ENCODE assay signal across 8 mouse cellular contexts in the genomic region with DNA sequence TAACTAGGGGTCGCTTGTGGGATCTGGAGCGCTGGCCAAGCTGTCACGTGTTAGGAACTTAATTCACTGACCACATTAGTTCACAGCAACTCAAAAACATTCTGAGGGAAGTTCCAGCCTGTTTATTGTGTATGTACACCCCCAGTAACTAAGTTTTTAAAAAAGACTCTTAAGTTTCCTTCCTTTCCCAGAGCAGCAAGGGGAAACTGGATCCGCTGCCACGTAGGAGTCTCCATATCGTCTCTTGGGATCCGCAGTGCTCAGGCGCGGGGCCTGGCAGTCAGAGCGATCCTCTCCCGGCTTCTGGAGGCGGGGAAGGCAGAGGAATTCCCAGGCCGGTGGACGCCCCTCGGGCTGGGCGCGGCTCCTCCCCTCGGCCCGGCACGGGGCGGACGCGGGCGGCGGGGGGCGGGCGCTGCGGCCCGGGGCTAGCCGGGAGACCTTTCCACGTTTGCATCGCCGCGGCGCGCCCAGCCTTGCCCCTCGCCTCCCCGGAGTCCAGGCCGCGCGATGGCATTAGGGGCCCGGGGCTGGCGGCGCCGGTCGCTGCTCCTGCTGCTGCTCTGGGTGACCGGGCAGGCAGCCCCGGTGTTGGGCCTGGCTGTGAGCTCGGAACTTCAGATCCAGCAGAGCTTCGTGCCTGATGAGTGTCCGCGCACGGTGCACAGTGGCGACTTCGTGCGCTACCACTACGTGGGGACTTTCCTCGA. TPM values are rescaled to one million over a fixed set of nuclear protein-coding genes. Genes with fewer than 3 reads are reported as not detected.
A peak's percentile ranks its signal among the peaks of the same experiment; 100 is the strongest.
DNase-seq lines count a peak whose midpoint lies in the region; ATAC-seq and TF ChIP-seq lines count a peak whose summit lies in the region.

A gene (plus strand): TSS at position 363 of the 710 bp plus-strand sequence.

- intact Hi-C loops in left cerebral cortex, postnatal 4 days (cut with DNase I): no loop called here

- H3K27ac ChIP-seq in embryonic facial prominence, embryonic 13.5 days: peak within 1 kb of the TSS; percentile 85
- H3K27ac ChIP-seq in intestine, postnatal 0 days (ENCODE audit: low read depth, low read length): peak within 1 kb of the TSS; percentile 58
- H3K27ac ChIP-seq in small intestine, adult 2 months (ENCODE audit: insufficient read depth, low read depth, low read length): no peak within 1 kb of the TSS; the same call in 1 of the 2 replicates

- H3K4me2 ChIP-seq in embryonic facial prominence, embryonic 13.5 days: peak within 1 kb of the TSS; percentile 66
- H3K4me2 ChIP-seq in intestine, postnatal 0 days (replicated peaks; ENCODE audit: low read depth): peak within 1 kb of the TSS; percentile 92

- H3K27me3 ChIP-seq in embryonic facial prominence, embryonic 13.5 days: no peaks in the 10 kb centered on the region
- H3K27me3 ChIP-seq in intestine, postnatal 0 days (replicated peaks; ENCODE audit: control insufficient read depth, insufficient read depth, low read length): no peaks in the 10 kb centered on the region
- H3K27me3 ChIP-seq in small intestine, adult 2 months (ENCODE audit: control insufficient read depth, insufficient read depth, low read length): 0 out of 2 replicates have a peak, but pooled peaks cover 4% of the 10 kb centered on the region

- peak within 1 kb of the TSS; percentile 92 for H3K9ac ChIP-seq in embryonic facial prominence, embryonic 13.5 days
- H3K9ac ChIP-seq in intestine, postnatal 0 days (ENCODE audit: low read depth, low read length): peak within 1 kb of the TSS; percentile 54

- peaks cover 19% of the 10 kb centered on the region for H3K4me1 ChIP-seq in embryonic facial prominence, embryonic 13.5 days
- H3K4me1 ChIP-seq in intestine, postnatal 0 days (replicated peaks; ENCODE audit: control insufficient read depth, insufficient read depth, low read length): no peaks in the 10 kb centered on the region
- no peaks in the 10 kb centered on the region; the same call in 1 of the 2 replicates for H3K4me1 ChIP-seq in small intestine, adult 2 months (ENCODE audit: control insufficient read depth, insufficient read depth, insufficient read length, low read length)

- H3K4me3 ChIP-seq in embryonic facial prominence, embryonic 13.5 days: peak within 1 kb of the TSS; percentile 78
- H3K4me3 ChIP-seq in intestine, postnatal 0 days (ENCODE audit: low read depth, low read length): peak within 1 kb of the TSS; percentile 62
- H3K4me3 ChIP-seq in small intestine, adult 2 months (ENCODE audit: low read depth, low read length): peak within 1 kb of the TSS; percentile 71

- peaks cover 18% of the 10 kb centered on the region for H3K36me3 ChIP-seq in embryonic facial prominence, embryonic 13.5 days
- H3K36me3 ChIP-seq in intestine, postnatal 0 days (ENCODE audit: control insufficient read depth, insufficient read depth): no peaks in the 10 kb centered on the region
- no peaks in the 10 kb centered on the region for H3K36me3 ChIP-seq in small intestine, adult 2 months (ENCODE audit: control insufficient read depth, insufficient read depth, low read length)

- under 1% methylated on average over 55 of the region's 58 CpGs for WGBS in embryonic facial prominence, embryonic 13.5 days
- WGBS in intestine, postnatal 0 days: under 1% methylated on average over 57 of the region's 58 CpGs
- WGBS in small intestine, adult 2 months: 1% methylated on average over 58 of the region's 58 CpGs

- no peak for TF ChIP-seq POLR2A in small intestine, adult 2 months (IDR thresholded peaks at IDR 0.05; ENCODE audit: low read depth, low read length)

- no peaks in the 10 kb centered on the region for H3K9me3 ChIP-seq in embryonic facial prominence, embryonic 13.5 days
- no peaks in the 10 kb centered on the region for H3K9me3 ChIP-seq in intestine, postnatal 0 days (ENCODE audit: control insufficient read depth)

- TF ChIP-seq CTCF in intestine, postnatal 0 days (IDR thresholded peaks at IDR 0.05; ENCODE audit: low read depth): 0 out of 2 replicates have a peak, but pooled peaks have one; percentile 2
- no peak for TF ChIP-seq CTCF in small intestine, adult 2 months (IDR thresholded peaks at IDR 0.05; ENCODE audit: extremely low read depth, insufficient read length, insufficient replicate concordance, low read depth, low read length)

- DNase-seq in CD4-positive, CD25-positive, alpha-beta regulatory T cell, adult 2 months (ENCODE audit: low read depth, low spot score): peak; percentile 4
- DNase-seq in left cerebral cortex, postnatal 4 days: peak; percentile 67
- peak; percentile 87 for DNase-seq in mesoderm, embryonic 11.5 days (ENCODE audit: low read depth, low spot score)

- no peak for ATAC-seq in CD4-positive, CD25-positive, alpha-beta regulatory T cell, adult 4 months
- peak; percentile 91 for ATAC-seq in embryonic facial prominence, embryonic 13.5 days (ENCODE audit: insufficient number of reproducible peaks, insufficient read depth, low FRiP score, low TSS enrichment, low read depth)
- peak; percentile 84 for ATAC-seq in granulocyte monocyte progenitor cell, adult 5-6 weeks (replicated peaks; ENCODE audit: poor library complexity, severe bottlenecking)
- peak; percentile 89 for ATAC-seq in intestine, postnatal 0 days

RNA-seq across cellular contexts. Expression of the gene that starts here (rescaled TPM):
- polyA plus RNA-seq in CD4-positive, CD25-positive, alpha-beta regulatory T cell, adult 4 months (2017; shearing (Covaris generic)): not detected
- polyA plus RNA-seq in embryonic facial prominence, embryonic 13.5 days (2015; fragmentation: Nextera tagmentation; extraction: Ambion mirVana): 171 and 199 TPM in 2 replicates
- 4.6 and 8.7 TPM in 2 replicates for total RNA-seq in granulocyte monocyte progenitor cell, adult 5-6 weeks (2014; fragmentation: Nextera tagmentation)
- total RNA-seq in granulocyte monocyte progenitor cell, adult 5-6 weeks (2017): 9.2 and 13.7 TPM in 2 replicates
- polyA plus RNA-seq in intestine, postnatal 0 days (2015; fragmentation: Nextera tagmentation; extraction: Ambion mirVana): 38.0 and 39.4 TPM in 2 replicates
- total RNA-seq in left cerebral cortex, postnatal 4 days (2021): 10 to 100 TPM; 33.7 to 34.0 TPM
- polyA plus RNA-seq in small intestine, adult 2 months (2012; rRNA removed): 6.2 and 9.4 TPM in 2 replicates

Comparison
In these comparisons a context has a peak if more than half of its experiments do, and no peak if none do; other contexts are left out.
1. DNase-seq: peak in every context shown above with its lines; median percentile 87 in mesoderm, embryonic 11.5 days; 67 in left cerebral cortex, postnatal 4 days; 4 in CD4-positive, CD25-positive, alpha-beta regulatory T cell, adult 2 months.